Mouse (Mus musculus): ENCODE data around the gene Ccng1. TPM values are rescaled to one million over a fixed set of nuclear protein-coding genes. Genes with fewer than 3 reads are reported as not detected.

The Ccng1 gene
- polyA plus RNA-seq (2014; fragmentation: Nextera tagmentation; extraction: Ambion mirVana), result 39.5 and 42.6 TPM in 2 replicates

DNA sequence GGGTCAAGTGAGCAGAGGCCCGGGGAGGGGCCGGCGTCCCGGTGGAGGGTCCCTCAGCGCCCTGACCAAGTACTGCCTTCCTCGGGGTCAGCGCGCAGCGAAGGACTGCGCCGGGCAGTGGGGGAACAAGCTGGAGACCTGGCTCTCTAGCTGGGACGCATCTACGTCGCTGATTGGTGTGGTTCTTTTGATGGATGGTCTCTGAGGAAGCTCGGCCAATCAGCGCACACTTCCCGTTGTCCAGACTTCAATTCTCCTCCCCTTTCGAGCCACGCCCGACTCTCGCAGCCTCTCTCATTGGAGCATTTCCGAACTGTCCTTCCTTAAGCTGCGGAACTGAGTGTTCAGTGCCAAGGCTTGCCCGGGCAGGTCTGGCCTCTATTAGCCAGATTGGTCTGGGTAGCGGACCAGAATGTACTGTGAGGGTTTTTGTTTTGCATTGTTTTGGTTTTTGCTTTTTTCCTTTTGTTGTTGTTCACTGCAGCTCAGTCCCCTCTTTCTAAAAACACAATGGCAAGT is at the start of gene Ccng1:
Ccng1 (minus strand) TSS at position 203 of the 519 bp plus-strand sequence.
- peak within 1 kb of the TSS; percentile 82 for H3K4me2 ChIP-seq (ENCODE audit: low read depth, low read length, severe bottlenecking)
- ATAC-seq (replicated peaks; ENCODE audit: low FRiP score), result peak; percentile 100
- peak within 1 kb of the TSS; percentile 20; the same call in 1 of the 2 replicates for H3K27ac ChIP-seq (ENCODE audit: low read depth, low read length)
- no peaks in the 10 kb centered on the region for H3K27me3 ChIP-seq (ENCODE audit: control insufficient read depth, insufficient read depth, low read length)
- peak; percentile 91 for DNase-seq (ENCODE audit: low spot score)
- H3K9me3 ChIP-seq (ENCODE audit: control insufficient read depth, low read length), result no peaks in the 10 kb centered on the region
- no peaks in the 10 kb centered on the region for H3K4me1 ChIP-seq (replicated peaks; ENCODE audit: control insufficient read depth, insufficient read depth, low read length)
- peak within 1 kb of the TSS; percentile 64 for H3K4me3 ChIP-seq (ENCODE audit: low read depth, low read length)
- H3K9ac ChIP-seq (ENCODE audit: low read length), result peak within 1 kb of the TSS; percentile 72
- under 1% methylated on average over 25 of the region's 25 CpGs for WGBS
- H3K36me3 ChIP-seq (ENCODE audit: control insufficient read depth, insufficient read depth, low read length), result no peaks in the 10 kb centered on the region

- no peak for ATAC-seq (replicated peaks; ENCODE audit: low FRiP score)
- no peaks in the 10 kb centered on the region for H3K36me3 ChIP-seq (ENCODE audit: control insufficient read depth, insufficient read depth, low read length)
- no peak for DNase-seq (ENCODE audit: low spot score)
- H3K9me3 ChIP-seq (ENCODE audit: control insufficient read depth, low read length), result no peaks in the 10 kb centered on the region
- no peaks in the 10 kb centered on the region for H3K4me1 ChIP-seq (replicated peaks; ENCODE audit: control insufficient read depth, insufficient read depth, low read length)
- WGBS, result 43% methylated on average over 5 of the region's 5 CpGs
- H3K27me3 ChIP-seq (ENCODE audit: control insufficient read depth, insufficient read depth, low read length), result no peaks in the 10 kb centered on the region
- H3K27ac ChIP-seq (ENCODE audit: low read depth, low read length), result no peak overlapping the region
- no peak overlapping the region for H3K9ac ChIP-seq (ENCODE audit: low read length)
- H3K4me3 ChIP-seq (ENCODE audit: low read depth, low read length), result no peak overlapping the region
- H3K4me2 ChIP-seq (ENCODE audit: low read depth, low read length, severe bottlenecking), result no peak overlapping the region
Measured at GRCm38 (mm10) chr11:40790307-40790706, 35.2 kb upstream of the Ccng1 start.

GRCm38 (mm10) chr11:40789701-40790100 is 34.6 kb upstream of the Ccng1 start:
- DNase-seq (ENCODE audit: low spot score) (no peak), ATAC-seq (replicated peaks; ENCODE audit: low FRiP score) (no peak)
- Histone ChIP-seq H3K4me3 (ENCODE audit: low read depth, low read length) (no peak overlapping the region), H3K4me1 (replicated peaks; ENCODE audit: control insufficient read depth, insufficient read depth, low read length) (no peaks in the 10 kb centered on the region), H3K36me3 (ENCODE audit: control insufficient read depth, insufficient read depth, low read length) (no peaks in the 10 kb centered on the region), H3K27me3 (ENCODE audit: control insufficient read depth, insufficient read depth, low read length) (no peaks in the 10 kb centered on the region), H3K9me3 (ENCODE audit: control insufficient read depth, low read length) (no peaks in the 10 kb centered on the region), H3K4me2 (ENCODE audit: low read depth, low read length, severe bottlenecking) (no peak overlapping the region), H3K27ac (ENCODE audit: low read depth, low read length) (no peak overlapping the region), H3K9ac (ENCODE audit: low read length) (no peak overlapping the region)
- 49% methylated on average over 4 of the region's 4 CpGs for WGBS

DNA sequence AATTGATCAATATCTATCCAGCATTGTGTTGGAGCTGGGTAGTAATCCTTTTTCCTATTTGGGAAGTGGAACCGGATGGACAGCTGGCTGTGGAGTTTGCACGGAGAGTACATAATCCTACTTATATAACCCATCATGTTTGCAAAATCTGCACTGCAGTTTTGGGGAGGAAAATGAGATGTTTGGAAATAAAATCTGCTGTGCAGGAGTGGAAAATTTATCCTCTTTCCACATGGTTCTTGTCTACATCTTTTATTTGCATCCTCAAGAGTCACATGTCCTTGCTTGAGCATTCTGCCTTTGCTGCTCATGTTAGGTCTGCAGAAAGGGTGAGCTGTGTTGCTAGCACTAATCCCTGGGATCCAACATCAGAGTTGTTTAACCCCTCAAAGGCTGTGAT is 31.8 kb upstream of the Ccng1 start:
- Histone ChIP-seq H3K27ac (ENCODE audit: low read depth, low read length) (no peak overlapping the region), H3K9me3 (ENCODE audit: control insufficient read depth, low read length) (no peaks in the 10 kb centered on the region), H3K4me1 (replicated peaks; ENCODE audit: control insufficient read depth, insufficient read depth, low read length) (no peaks in the 10 kb centered on the region), H3K4me3 (ENCODE audit: low read depth, low read length) (no peak overlapping the region), H3K4me2 (ENCODE audit: low read depth, low read length, severe bottlenecking) (no peak overlapping the region), H3K9ac (ENCODE audit: low read length) (no peak overlapping the region), H3K27me3 (ENCODE audit: control insufficient read depth, insufficient read depth, low read length) (no peaks in the 10 kb centered on the region), H3K36me3 (ENCODE audit: control insufficient read depth, insufficient read depth, low read length) (no peaks in the 10 kb centered on the region)
- 87% methylated on average over 2 of the region's 2 CpGs for WGBS
- DNase-seq (ENCODE audit: low spot score) (no peak), ATAC-seq (replicated peaks; ENCODE audit: low FRiP score) (no peak)

GRCm38 (mm10) chr11:40784326-40784725 is 29.2 kb upstream of the Ccng1 start:
- Histone ChIP-seq H3K4me2 (ENCODE audit: low read depth, low read length, severe bottlenecking) (no peak overlapping the region), H3K27me3 (ENCODE audit: control insufficient read depth, insufficient read depth, low read length) (no peaks in the 10 kb centered on the region), H3K36me3 (ENCODE audit: control insufficient read depth, insufficient read depth, low read length) (no peaks in the 10 kb centered on the region), H3K9me3 (ENCODE audit: control insufficient read depth, low read length) (no peaks in the 10 kb centered on the region), H3K4me3 (ENCODE audit: low read depth, low read length) (no peak overlapping the region), H3K4me1 (replicated peaks; ENCODE audit: control insufficient read depth, insufficient read depth, low read length) (no peaks in the 10 kb centered on the region), H3K9ac (ENCODE audit: low read length) (no peak overlapping the region), H3K27ac (ENCODE audit: low read depth, low read length) (no peak overlapping the region)
- DNase-seq (ENCODE audit: low spot score), result no peak
- no peak for ATAC-seq (replicated peaks; ENCODE audit: low FRiP score)
- 80% methylated on average over 8 of the region's 8 CpGs for WGBS

- DNase-seq (ENCODE audit: low spot score), result no peak
- H3K4me1 ChIP-seq (replicated peaks; ENCODE audit: control insufficient read depth, insufficient read depth, low read length), result no peaks in the 10 kb centered on the region
- no peak overlapping the region for H3K4me2 ChIP-seq (ENCODE audit: low read depth, low read length, severe bottlenecking)
- H3K4me3 ChIP-seq (ENCODE audit: low read depth, low read length), result no peak overlapping the region
- 91% methylated on average over 1 of the region's 1 CpGs for WGBS
- no peaks in the 10 kb centered on the region for H3K36me3 ChIP-seq (ENCODE audit: control insufficient read depth, insufficient read depth, low read length)
- H3K27me3 ChIP-seq (ENCODE audit: control insufficient read depth, insufficient read depth, low read length), result no peaks in the 10 kb centered on the region
- no peaks in the 10 kb centered on the region for H3K9me3 ChIP-seq (ENCODE audit: control insufficient read depth, low read length)
- no peak for ATAC-seq (replicated peaks; ENCODE audit: low FRiP score)
- no peak overlapping the region for H3K9ac ChIP-seq (ENCODE audit: low read length)
- no peak overlapping the region for H3K27ac ChIP-seq (ENCODE audit: low read depth, low read length)
Measured at GRCm38 (mm10) chr11:40783346-40783745, 28.2 kb upstream of the Ccng1 start.

DNA sequence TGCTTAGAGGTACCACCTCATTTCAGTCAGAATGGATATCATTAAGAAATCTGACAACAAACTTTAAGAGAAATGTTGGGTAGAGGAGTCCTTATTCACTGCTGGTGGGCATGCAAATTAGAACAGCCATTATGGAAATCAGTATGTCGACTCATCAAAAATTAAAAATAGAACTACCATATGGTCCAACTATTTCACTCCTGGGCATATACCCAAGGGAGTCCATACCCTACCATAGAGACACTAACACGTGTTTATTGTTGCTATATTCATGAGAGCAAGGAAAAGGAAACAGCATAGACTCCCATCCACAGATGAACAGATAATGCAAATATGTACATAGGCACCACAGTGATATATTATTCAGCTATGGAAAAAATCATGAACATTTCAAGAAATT is 26.7 kb upstream of the Ccng1 start:
- H3K4me3 ChIP-seq (ENCODE audit: low read depth, low read length), result no peak overlapping the region
- no peak overlapping the region for H3K9ac ChIP-seq (ENCODE audit: low read length)
- H3K36me3 ChIP-seq (ENCODE audit: control insufficient read depth, insufficient read depth, low read length), result no peaks in the 10 kb centered on the region
- DNase-seq (ENCODE audit: low spot score) (no peak), ATAC-seq (replicated peaks; ENCODE audit: low FRiP score) (no peak)
- no peak overlapping the region for H3K4me2 ChIP-seq (ENCODE audit: low read depth, low read length, severe bottlenecking)
- no peaks in the 10 kb centered on the region for H3K27me3 ChIP-seq (ENCODE audit: control insufficient read depth, insufficient read depth, low read length)
- H3K9me3 ChIP-seq (ENCODE audit: control insufficient read depth, low read length), result no peaks in the 10 kb centered on the region
- no peaks in the 10 kb centered on the region for H3K4me1 ChIP-seq (replicated peaks; ENCODE audit: control insufficient read depth, insufficient read depth, low read length)
- H3K27ac ChIP-seq (ENCODE audit: low read depth, low read length), result no peak overlapping the region
- WGBS, result 76% methylated on average over 2 of the region's 2 CpGs

DNA sequence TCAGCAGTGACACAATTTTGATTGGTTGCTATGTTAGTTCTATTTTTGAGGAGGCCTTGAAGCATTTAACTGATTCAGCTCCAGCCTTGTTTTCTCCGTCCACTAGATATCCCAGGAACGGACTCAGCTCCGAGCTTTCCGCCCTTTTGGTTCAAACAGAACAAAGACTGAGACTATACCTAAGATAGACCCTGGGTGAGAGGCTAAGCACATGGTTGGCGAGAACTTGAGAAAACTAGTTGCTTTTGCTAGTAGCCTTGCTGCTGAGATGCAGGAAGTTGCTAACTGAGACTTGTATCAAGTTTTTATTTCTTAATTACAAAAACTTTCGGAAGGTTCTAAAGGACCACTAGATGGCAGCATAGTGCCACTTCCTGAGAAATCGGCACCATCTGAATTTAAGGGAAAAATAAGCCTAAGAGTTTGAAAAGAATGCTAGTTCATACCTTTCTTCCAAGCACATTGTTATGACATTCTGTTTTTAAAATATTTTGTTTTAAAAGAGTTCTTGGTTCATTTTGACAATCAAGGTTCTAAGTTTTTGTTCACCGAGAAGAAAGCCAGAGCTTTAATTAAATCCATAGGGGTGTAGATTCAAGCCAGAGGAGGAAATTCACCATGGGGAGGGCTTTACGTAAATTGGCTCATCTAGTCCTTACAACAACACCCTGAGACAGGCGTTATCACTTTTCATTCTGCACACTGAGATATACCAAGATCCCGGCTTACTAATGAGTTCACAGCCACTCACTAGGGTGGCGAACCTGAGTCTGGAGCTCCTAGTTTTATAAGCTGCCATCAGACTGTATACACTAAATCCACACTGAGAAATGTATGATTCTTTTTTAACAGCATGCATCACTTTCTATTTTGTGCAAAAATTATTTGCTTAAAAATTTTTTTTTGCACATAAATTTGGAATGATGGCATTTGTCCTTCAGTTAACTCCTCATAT is 20.5 kb upstream of the Ccng1 start:
- no peak overlapping the region for H3K4me2 ChIP-seq (ENCODE audit: low read depth, low read length, severe bottlenecking)
- no peak overlapping the region for H3K27ac ChIP-seq (ENCODE audit: low read depth, low read length)
- DNase-seq (ENCODE audit: low spot score) (no peak), ATAC-seq (replicated peaks; ENCODE audit: low FRiP score) (peak; percentile 56)
- 48% methylated on average over 12 of the region's 12 CpGs for whole genome bisulfite sequencing
- H3K27me3 ChIP-seq (ENCODE audit: control insufficient read depth, insufficient read depth, low read length), result no peaks in the 10 kb centered on the region
- H3K36me3 ChIP-seq (ENCODE audit: control insufficient read depth, insufficient read depth, low read length), result no peaks in the 10 kb centered on the region
- no peak overlapping the region for H3K4me3 ChIP-seq (ENCODE audit: low read depth, low read length)
- no peaks in the 10 kb centered on the region for H3K9me3 ChIP-seq (ENCODE audit: control insufficient read depth, low read length)
- H3K9ac ChIP-seq (ENCODE audit: low read length), result no peak overlapping the region
- no peaks in the 10 kb centered on the region for H3K4me1 ChIP-seq (replicated peaks; ENCODE audit: control insufficient read depth, insufficient read depth, low read length)
